Mouse (Mus musculus) midbrain, embryonic 10.5 days (tissue): Measurements from ENCODE around the gene Them7. TPM values are rescaled to one million over a fixed set of nuclear protein-coding genes. Genes with fewer than 3 reads are reported as not detected.

Experiments used
- DNase-seq: peaks from one replicate; pipeline ENCODE4 v3.0.0-alpha.2; 2017; ENCODE audit warnings: low spot score
- H3K27ac ChIP-seq: fragments of 300-500 bp; sonication (generic); replicated peaks from 2 replicates; pipeline ENCODE4 v1.5.1; 2016; ENCODE audit warnings: mild to moderate bottlenecking
- H3K27me3 ChIP-seq: fragments of 300-500 bp; sonication (generic); 2 replicates; pipeline ENCODE4 v1.6.1; 2016; ENCODE audit warnings: low read depth, mild to moderate bottlenecking; ENCODE audit not compliant: poor library complexity, severe bottlenecking
- H3K36me3 ChIP-seq: fragments of 300-500 bp; sonication (generic); 2 replicates; pipeline ENCODE4 v1.6.1; 2016; ENCODE audit warnings: mild to moderate bottlenecking, moderate library complexity
- H3K4me1 ChIP-seq: fragments of 300-500 bp; sonication (generic); 2 replicates; pipeline ENCODE4 v1.6.1; 2016
- H3K4me3 ChIP-seq: fragments of 300-500 bp; sonication (generic); 2 replicates; pipeline ENCODE4 v1.5.1; 2016; ENCODE audit warnings: mild to moderate bottlenecking, moderate library complexity
- H3K9me3 ChIP-seq: fragments of 300-500 bp; sonication (generic); replicated peaks from 2 replicates; pipeline ENCODE4 v1.6.1; 2016; ENCODE audit warnings: mild to moderate bottlenecking
- WGBS: fragments of 180-500 bp; shearing (Covaris S2); methylation state at CpG from one replicate; pipeline ENCODE4 v1.1.7; 2016; 5-methylcytosine and 5-hydroxymethylcytosine counted together
- polyA plus RNA-seq: library from polyadenylated mRNA; unstranded; fragments of >200 nt; fragmentation: Nextera tagmentation; extraction: Ambion mirVana; gene quantifications from 2 replicates; pipeline ENCODE4 v1.2.1, GENCODE M21; 2016

The Them7 gene
- polyA plus RNA-seq, 1 experiment from 2014 or later, result 0.10 TPM

DNA sequence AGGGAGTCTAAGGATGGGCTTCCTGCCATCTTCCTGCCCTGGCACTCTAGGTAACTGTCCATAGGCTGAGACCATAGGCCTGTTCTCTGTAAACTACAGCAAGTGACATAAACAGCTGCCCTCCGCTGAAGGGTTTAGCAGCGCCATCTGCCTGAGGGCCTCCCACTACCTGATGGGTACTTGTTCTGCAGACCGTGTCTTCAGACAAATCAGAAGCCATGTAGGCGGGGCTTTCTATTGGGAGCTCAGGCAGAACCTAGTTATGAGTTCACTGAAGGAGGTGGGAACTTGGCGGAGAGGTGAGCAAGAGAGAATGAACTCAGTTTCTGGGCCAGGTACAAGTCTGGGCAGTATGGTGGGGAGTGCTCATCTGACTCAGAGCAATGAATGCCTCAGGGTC lies 148.6 kb downstream of the Them7 start:
- DNase-seq, result no peak
- Histone ChIP-seq H3K27me3 (peaks cover 51% of the 10 kb centered on the region), H3K4me1 (peaks cover 18% of the 10 kb centered on the region), H3K36me3 (no peaks in the 10 kb centered on the region), H3K27ac (no peak overlapping the region), H3K9me3 (no peaks in the 10 kb centered on the region), H3K4me3 (no peak overlapping the region)
- WGBS, result 86% methylated on average over 5 of the region's 5 CpGs

DNA sequence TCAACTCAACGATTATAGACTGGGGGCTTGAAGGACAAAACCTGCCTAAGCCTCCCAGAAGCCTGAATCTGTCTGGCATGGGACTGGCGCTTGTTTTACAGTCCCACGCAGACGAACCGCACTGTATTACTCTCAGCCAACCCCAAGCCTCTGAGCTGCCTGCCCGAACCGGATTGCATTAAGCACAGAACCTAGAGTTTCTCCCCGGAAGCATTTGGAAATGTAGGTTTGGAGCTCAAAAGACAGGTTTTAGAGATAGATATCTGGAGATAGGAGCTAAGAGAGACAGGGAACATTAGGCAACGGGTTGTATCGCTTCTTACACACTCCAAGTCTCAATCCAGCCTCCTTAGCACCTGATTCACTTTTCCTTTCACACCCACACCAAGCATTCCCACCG lies 149.5 kb downstream of the Them7 start:
- Histone ChIP-seq H3K36me3 (no peaks in the 10 kb centered on the region), H3K4me1 (peaks cover 18% of the 10 kb centered on the region), H3K9me3 (no peaks in the 10 kb centered on the region), H3K27ac (no peak overlapping the region), H3K4me3 (no peak overlapping the region), H3K27me3 (peaks cover 51% of the 10 kb centered on the region)
- DNase-seq, result no peak
- WGBS, result 93% methylated on average over 11 of the region's 11 CpGs

DNA sequence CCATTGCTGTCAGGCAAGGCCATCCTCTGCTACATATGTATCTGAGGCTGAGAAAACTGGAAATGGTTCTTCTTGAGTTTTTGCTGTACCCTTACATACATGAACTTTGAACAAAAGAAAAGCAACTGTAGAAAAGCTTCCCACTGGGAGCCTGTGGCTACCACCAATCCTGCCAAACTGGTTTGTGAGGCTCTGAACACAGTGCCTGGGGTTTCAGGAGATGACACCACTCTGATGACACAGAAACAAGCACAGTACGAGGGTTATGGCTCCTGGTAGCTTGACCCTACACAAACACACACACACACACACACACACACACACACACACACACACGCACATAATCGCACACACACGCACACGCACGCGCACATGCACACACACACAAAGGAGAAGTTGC lies 151.1 kb downstream of the Them7 start:
- DNase-seq, result no peak
- peaks cover 16% of the 10 kb centered on the region for H3K4me1 ChIP-seq
- peaks cover 36% of the 10 kb centered on the region for H3K27me3 ChIP-seq
- no peak overlapping the region for H3K4me3 ChIP-seq
- H3K9me3 ChIP-seq, result no peaks in the 10 kb centered on the region
- WGBS, result 97% methylated on average over 7 of the region's 7 CpGs
- no peak overlapping the region for H3K27ac ChIP-seq
- no peaks in the 10 kb centered on the region for H3K36me3 ChIP-seq

DNA sequence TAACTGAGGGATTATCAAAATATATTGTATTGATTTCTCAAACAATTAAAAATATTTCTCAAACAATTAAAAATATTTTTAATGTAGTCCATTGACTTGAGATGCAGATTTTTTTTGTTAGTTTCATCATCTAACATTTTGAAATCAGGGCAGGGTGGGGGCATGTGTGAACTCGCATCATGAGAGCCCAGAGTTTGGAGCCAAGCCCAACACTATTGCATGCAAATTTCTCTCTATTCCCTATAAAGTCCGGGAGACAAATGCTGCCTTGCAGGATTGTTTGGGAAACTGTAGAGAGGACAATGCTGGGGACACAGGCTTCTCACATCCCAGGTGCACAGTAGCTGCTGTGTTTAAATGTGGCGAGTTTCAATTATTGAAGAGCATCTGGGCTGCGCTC lies 151.6 kb downstream of the Them7 start:
- H3K27ac ChIP-seq, result no peak overlapping the region
- WGBS, result 89% methylated on average over 4 of the region's 4 CpGs
- H3K9me3 ChIP-seq, result no peaks in the 10 kb centered on the region
- peaks cover 11% of the 10 kb centered on the region for H3K4me1 ChIP-seq
- no peak overlapping the region for H3K4me3 ChIP-seq
- DNase-seq, result no peak
- peaks cover 32% of the 10 kb centered on the region for H3K27me3 ChIP-seq
- no peaks in the 10 kb centered on the region for H3K36me3 ChIP-seq

DNA sequence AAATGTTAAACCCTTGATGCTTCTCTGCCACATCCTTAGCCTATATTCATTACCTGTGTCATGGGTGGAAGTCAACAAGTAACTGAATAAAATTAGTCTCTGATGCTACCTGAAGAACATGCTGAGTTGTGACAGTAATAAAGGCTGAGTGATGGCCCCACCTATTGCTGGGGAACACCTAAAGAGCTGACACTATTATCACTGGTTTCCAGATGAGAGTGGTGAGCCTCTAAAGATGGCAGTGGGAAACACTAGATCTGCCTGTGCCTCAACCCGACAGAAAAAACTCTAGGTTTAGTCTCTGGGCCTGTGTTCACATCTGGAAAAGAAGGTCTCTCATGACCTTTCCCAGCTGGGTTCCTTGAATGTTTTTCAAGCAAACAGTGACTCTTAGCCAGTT lies 155.6 kb downstream of the Them7 start:
- Histone ChIP-seq H3K36me3 (0 out of 2 replicates have a peak, but pooled peaks cover 3% of the 10 kb centered on the region), H3K27ac (no peak overlapping the region), H3K9me3 (no peaks in the 10 kb centered on the region), H3K27me3 (no peaks in the 10 kb centered on the region), H3K4me3 (no peak overlapping the region), H3K4me1 (0 out of 2 replicates have a peak, but pooled peaks cover 4% of the 10 kb centered on the region)
- no peak for DNase-seq
- whole genome bisulfite sequencing, result 88% methylated on average over 1 of the region's 1 CpGs

DNA sequence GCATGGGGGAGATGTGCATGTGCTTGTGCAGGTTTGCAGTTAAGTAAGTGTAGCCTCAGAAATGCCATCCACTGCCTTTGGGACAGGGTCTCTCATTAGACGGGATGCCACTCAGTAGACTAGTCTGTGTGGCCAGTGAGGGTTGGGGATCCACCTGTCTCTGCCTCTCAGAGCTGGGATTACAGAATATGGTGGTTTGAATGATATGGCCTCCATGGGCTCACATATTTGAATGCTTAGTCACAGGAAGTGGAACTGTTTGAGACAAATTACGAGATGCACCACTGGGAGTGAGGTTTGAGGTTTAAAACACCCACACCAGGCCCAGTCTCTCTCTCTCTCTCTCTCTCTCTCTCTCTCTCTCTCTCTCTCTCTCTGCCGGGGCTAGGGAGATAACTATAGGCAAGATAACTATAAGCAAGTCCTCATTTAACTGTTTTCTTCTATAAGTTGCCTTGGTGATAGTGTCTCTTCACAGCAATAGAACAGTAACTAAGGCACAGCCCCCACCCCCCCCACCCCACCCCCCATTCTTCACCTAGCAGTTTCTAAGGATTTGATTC lies 156.7 kb downstream of the Them7 start:
- peaks cover 15% of the 10 kb centered on the region for H3K36me3 ChIP-seq
- no peaks in the 10 kb centered on the region for H3K27me3 ChIP-seq
- H3K4me3 ChIP-seq, result no peak overlapping the region
- DNase-seq, result no peak
- no peaks in the 10 kb centered on the region for H3K9me3 ChIP-seq
- 83% methylated on average over 3 of the region's 3 CpGs for WGBS
- no peak overlapping the region for H3K27ac ChIP-seq
- 0 out of 2 replicates have a peak, but pooled peaks cover 4% of the 10 kb centered on the region for H3K4me1 ChIP-seq

DNA sequence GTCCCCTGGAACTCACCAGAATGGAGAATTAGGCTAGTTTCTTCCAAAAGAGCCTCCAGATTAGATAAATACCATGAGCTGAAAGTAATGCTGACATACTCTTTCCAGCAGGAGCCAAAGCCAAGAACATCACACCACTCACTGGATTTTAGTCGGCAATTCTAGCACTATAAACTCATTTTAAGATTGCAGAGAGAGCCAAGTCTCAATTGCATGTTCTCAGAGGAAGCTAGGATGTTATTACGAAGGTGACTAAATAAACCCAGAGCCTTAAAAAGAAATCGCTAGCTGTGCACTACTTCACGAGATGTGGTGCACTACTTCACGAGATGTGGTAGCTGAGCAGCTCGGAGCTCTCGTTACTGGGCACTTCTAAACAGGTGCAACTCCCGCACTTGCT lies 158.9 kb downstream of the Them7 start:
- H3K27ac ChIP-seq, result no peak overlapping the region
- H3K4me1 ChIP-seq, result no peaks in the 10 kb centered on the region
- no peaks in the 10 kb centered on the region for H3K9me3 ChIP-seq
- peaks cover 36% of the 10 kb centered on the region for H3K36me3 ChIP-seq
- WGBS, result 92% methylated on average over 8 of the region's 8 CpGs
- H3K27me3 ChIP-seq, result no peaks in the 10 kb centered on the region
- no peak for DNase-seq
- no peak overlapping the region for H3K4me3 ChIP-seq

DNA sequence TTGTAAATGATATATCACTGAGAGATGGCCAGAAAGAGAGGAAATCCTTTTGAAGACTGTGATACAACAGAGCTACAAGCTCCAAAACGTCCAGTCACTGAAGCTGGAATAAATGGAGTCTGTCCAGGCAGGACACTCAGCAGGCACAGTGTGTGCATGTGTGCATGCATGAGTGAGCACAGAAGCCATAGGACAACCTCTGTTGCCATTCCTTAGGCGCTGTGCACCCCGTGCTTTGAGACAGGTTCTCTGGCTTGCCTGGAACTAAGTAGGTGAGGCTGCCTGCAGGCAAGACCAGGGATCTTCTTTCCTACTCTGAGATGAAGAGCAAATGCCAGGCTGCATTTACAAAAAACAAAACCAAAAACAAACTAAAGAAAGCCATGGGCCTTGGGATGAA lies 160.9 kb downstream of the Them7 start:
- Histone ChIP-seq H3K36me3 (peaks cover 54% of the 10 kb centered on the region), H3K4me1 (no peaks in the 10 kb centered on the region), H3K27ac (no peak overlapping the region), H3K4me3 (no peak overlapping the region), H3K9me3 (no peaks in the 10 kb centered on the region), H3K27me3 (no peaks in the 10 kb centered on the region)
- no peak for DNase-seq
- WGBS, result 85% methylated on average over 3 of the region's 3 CpGs

DNA sequence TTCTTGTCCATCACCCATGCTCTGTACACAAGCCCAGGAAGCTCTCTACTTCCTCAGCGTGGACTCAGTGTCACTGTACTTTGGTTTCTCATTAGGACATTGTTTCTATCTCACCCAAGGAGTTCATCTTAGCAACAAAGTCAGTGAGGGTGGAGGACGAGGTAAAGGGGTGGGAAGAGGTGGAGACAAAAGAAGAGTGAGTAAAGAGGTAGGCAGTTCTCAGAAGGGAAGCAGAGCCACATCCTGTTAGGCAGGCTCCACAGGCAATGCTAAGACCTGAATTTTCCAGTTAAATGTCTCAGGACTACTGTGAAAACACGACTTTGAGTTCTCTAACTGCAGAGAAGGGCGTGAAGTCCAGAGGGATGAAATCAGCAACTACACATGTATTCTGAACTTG lies 162.3 kb downstream of the Them7 start:
- Histone ChIP-seq H3K9me3 (no peaks in the 10 kb centered on the region), H3K4me1 (peaks cover 11% of the 10 kb centered on the region), H3K36me3 (peaks cover 68% of the 10 kb centered on the region), H3K4me3 (no peak overlapping the region), H3K27me3 (no peaks in the 10 kb centered on the region), H3K27ac (no peak overlapping the region)
- no peak for DNase-seq
- 87% methylated on average over 4 of the region's 4 CpGs for WGBS

DNA sequence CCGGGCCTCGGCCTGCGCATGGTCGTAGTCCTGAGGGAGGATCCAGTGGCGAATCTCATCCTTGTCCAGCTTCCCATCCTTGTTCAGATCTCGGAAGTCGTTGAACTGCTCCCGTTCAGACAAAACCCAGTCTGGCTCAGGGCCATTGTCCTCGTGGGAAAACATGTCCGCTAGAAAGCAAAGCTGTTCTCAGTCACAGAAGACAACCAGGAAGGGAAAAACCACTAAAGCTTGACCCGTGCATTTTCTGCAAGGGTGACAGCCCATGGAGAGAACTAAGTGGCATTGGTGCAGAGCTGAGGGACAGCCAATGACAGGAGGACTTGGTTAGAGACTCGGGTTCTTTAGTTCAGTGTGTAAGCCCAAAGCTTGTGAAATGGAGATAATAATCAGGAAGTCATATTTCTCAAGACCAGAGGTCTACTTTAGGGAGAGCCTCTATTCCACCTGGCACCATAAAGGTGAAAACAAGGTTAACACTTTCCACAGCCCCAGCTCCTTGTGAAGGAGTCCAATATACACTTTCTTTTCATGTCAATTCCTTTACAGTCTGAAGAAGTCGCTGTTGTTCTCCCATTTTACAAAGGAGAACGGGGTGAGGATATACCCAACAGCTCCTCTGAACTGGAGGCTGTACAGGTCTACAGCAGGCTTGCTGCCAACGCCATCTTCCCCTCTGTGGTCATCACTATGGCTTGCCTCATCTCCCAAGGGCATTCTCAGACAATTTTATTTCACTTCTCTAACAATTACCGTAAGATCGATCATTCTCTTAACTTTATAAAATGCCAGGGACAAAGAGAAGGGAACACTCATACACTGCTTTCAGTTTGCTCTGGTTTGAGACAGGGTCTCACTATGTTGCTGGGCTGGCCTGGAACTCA lies 165.1 kb downstream of the Them7 start:
- H3K4me1 ChIP-seq, result peaks cover 17% of the 10 kb centered on the region
- H3K9me3 ChIP-seq, result no peaks in the 10 kb centered on the region
- no peaks in the 10 kb centered on the region for H3K27me3 ChIP-seq
- H3K27ac ChIP-seq, result no peak overlapping the region
- H3K4me3 ChIP-seq, result no peak overlapping the region
- no peak for DNase-seq
- H3K36me3 ChIP-seq, result peaks cover 96% of the 10 kb centered on the region
- WGBS, result 88% methylated on average over 17 of the region's 17 CpGs

DNA sequence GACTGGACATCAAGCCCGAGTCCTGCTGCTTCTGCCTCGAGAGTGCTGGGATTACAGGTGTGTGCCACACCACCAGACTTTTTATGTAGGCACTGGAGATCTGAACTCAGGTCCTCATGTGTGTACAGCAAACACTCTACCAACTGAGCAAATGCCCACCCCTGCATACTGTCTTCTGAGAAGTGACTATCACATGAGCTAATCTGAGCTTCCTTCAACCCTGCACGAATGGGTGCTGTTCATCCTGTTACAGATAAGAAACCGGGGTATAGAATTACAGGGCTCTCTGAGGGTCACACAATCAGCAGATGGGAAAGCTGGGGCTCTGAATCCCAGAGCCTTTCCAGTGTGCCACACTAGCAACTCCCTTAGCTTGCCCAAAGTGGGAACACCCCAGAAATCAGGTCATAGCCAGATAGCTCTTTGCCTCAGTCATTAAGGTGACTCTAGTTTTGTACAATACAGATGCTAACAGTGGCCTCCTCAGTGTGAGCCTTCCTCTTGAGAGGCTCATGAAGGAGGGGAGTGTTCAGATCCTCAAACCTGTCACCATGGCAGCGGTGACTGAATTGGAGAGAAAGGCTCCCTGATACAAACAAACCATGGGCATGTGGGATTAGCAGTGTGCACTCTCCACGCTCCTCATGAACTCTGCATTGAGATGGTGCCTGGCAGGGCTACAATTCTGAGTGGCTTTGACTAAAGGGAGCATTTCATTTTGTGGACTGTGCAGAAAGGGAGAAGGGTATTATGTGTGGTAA lies 166.7 kb downstream of the Them7 start:
- WGBS, result 78% methylated on average over 6 of the region's 6 CpGs
- no peaks in the 10 kb centered on the region for H3K27me3 ChIP-seq
- no peak overlapping the region for H3K27ac ChIP-seq
- DNase-seq, result no peak
- H3K36me3 ChIP-seq, result peaks cover 95% of the 10 kb centered on the region
- H3K9me3 ChIP-seq, result no peaks in the 10 kb centered on the region
- H3K4me3 ChIP-seq, result no peak overlapping the region
- peaks cover 17% of the 10 kb centered on the region for H3K4me1 ChIP-seq

DNA sequence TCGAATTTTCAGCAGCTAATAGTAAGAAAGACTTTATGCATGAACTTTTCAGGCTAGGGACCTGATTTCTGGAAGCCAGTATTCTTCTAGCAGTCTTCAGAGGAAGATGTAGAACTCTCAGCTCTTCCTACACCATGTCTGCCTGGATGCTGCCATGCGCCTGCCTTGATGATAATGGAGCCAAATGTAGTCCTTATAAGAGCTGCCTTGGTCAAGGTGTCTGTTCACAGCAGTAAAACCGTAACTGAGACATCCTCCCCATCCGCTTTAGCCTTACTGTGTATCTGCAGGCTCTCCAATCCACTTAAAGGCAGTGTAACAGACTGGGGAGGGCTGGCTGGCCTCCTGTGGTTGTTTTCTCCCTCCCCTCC lies 167.3 kb downstream of the Them7 start:
- H3K27ac ChIP-seq, result no peak overlapping the region
- peaks cover 94% of the 10 kb centered on the region for H3K36me3 ChIP-seq
- no peaks in the 10 kb centered on the region for H3K27me3 ChIP-seq
- no peak overlapping the region for H3K4me3 ChIP-seq
- no peaks in the 10 kb centered on the region for H3K9me3 ChIP-seq
- DNase-seq, result no peak
- WGBS, result 87% methylated on average over 4 of the region's 4 CpGs
- peaks cover 18% of the 10 kb centered on the region for H3K4me1 ChIP-seq

DNA sequence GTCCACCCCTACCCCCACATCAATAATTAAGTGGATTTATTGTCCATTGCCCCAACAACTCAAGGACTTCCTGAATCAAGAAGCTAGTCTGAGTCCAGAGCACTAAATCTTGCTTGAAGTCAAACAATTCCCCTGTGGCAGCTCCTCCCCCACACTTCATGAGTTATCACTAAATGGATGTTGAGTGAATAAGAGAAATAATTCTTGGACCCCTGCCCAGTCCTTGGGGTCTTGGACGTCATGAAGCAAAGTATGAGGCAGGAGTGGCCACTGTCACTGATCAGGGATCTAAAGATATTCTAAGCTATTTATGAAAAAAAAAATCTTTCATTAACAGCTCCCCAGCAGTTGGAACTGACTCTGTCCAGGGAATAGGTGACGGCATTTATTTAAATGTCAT lies 168.4 kb downstream of the Them7 start:
- no peak overlapping the region for H3K4me3 ChIP-seq
- H3K27ac ChIP-seq, result no peak overlapping the region
- H3K27me3 ChIP-seq, result no peaks in the 10 kb centered on the region
- peaks cover 84% of the 10 kb centered on the region for H3K36me3 ChIP-seq
- 92% methylated on average over 2 of the region's 2 CpGs for WGBS
- H3K4me1 ChIP-seq, result peaks cover 29% of the 10 kb centered on the region
- no peak for DNase-seq
- no peaks in the 10 kb centered on the region for H3K9me3 ChIP-seq
